Mouse (Mus musculus) MEL (cell line): ENCODE results near the gene Dock10. TPM values are rescaled to one million over a fixed set of nuclear protein-coding genes. Genes with fewer than 3 reads are reported as not detected.

Source experiments
- DNase-seq: peaks from one replicate; pipeline ENCODE4 v3.0.0; 2011; ENCODE audit warnings: low read depth, low spot score
- H3K27ac ChIP-seq: 2 replicates; pipeline ENCODE4 v1.5.1; 2012; ENCODE audit warnings: low read depth, mild to moderate bottlenecking, control low read depth, low read length, moderate library complexity; ENCODE audit not compliant: control insufficient read depth
- H3K27me3 ChIP-seq, 2 experiments: fragments of 150-350 bp in 1 of 2; sonication (generic) in 1 of 2; 2 replicates each; pipeline ENCODE4 v1.6.1; 2012; ENCODE audit warnings: low read length in 2 of 2, mild to moderate bottlenecking in 2 of 2, improper control_type of control experiment in 1 of 2, moderate library complexity in 1 of 2; ENCODE audit not compliant: insufficient read depth in 2 of 2, control insufficient read depth in 1 of 2
- H3K36me3 ChIP-seq, 2 experiments: 2 replicates each; pipeline ENCODE4 v1.6.1; 2012 to 2014; ENCODE audit warnings: low read length in 2 of 2, improper control_type of control experiment in 1 of 2, inconsistent platforms in 1 of 2, mild to moderate bottlenecking in 1 of 2; ENCODE audit not compliant: insufficient read depth in 2 of 2, control insufficient read depth in 1 of 2
- H3K4me1 ChIP-seq, 2 experiments: fragments of 150-350 bp in 1 of 2; sonication (generic) in 1 of 2; 2 replicates each; pipeline ENCODE4 v1.6.1; 2012; ENCODE audit warnings: low read length in 2 of 2, improper control_type of control experiment in 1 of 2, mild to moderate bottlenecking in 1 of 2; ENCODE audit not compliant: insufficient read depth in 2 of 2, control insufficient read depth in 1 of 2
- H3K4me3 ChIP-seq, 2 experiments: fragments of 150-350 bp in 1 of 2; sonication (generic) in 1 of 2; 2 replicates each; pipeline ENCODE4 v1.5.1; 2012; ENCODE audit warnings: low read depth in 2 of 2, low read length in 2 of 2, mild to moderate bottlenecking in 2 of 2, moderate library complexity in 2 of 2, control low read depth in 1 of 2, improper control_type of control experiment in 1 of 2; ENCODE audit not compliant: control insufficient read depth in 1 of 2, insufficient read depth in 1 of 2
- H3K79me2 ChIP-seq: 2 replicates; pipeline ENCODE4 v1.6.1; 2012; ENCODE audit warnings: mild to moderate bottlenecking, low read length, moderate library complexity; ENCODE audit not compliant: control insufficient read depth, poor library complexity, insufficient read depth
- H3K9ac ChIP-seq: 2 replicates; pipeline ENCODE4 v1.6.1; 2012; ENCODE audit warnings: low read depth, mild to moderate bottlenecking, control low read depth, low read length, moderate library complexity; ENCODE audit not compliant: control insufficient read depth, poor library complexity, severe bottlenecking
- H3K9me3 ChIP-seq: fragments of 150-350 bp; sonication (generic); replicated peaks from 2 replicates; pipeline ENCODE4 v1.6.1; 2012; ENCODE audit warnings: mild to moderate bottlenecking, low read length, improper control_type of control experiment, moderate library complexity; ENCODE audit not compliant: insufficient read depth
- BHLHE40 ChIP-seq: IDR thresholded peaks from 2 replicates; pipeline ENCODE4 v1.6.1; 2012; ENCODE audit warnings: low read depth, mild to moderate bottlenecking, inconsistent platforms, low read length, improper control_type of control experiment, borderline replicate concordance
- CHD1 ChIP-seq: IDR thresholded peaks from 2 replicates; pipeline ENCODE4 v1.6.1; 2012; ENCODE audit warnings: low read depth, mild to moderate bottlenecking, inconsistent platforms, low read length, improper control_type of control experiment
- CTCF ChIP-seq, 3 experiments: IDR thresholded peaks in 2 of 3; conservative IDR thresholded peaks in 1 of 3; 2 replicates each; pipeline ENCODE4 v1.5.1; 2011 to 2012; ENCODE audit warnings: low read length in 3 of 3, low read depth in 2 of 3, mild to moderate bottlenecking in 2 of 3, improper control_type of control experiment in 1 of 3, inconsistent platforms in 1 of 3, mixed read lengths in 1 of 3, moderate library complexity in 1 of 3; ENCODE audit not compliant: control insufficient read depth in 1 of 3, insufficient read depth in 1 of 3, poor library complexity in 1 of 3, severe bottlenecking in 1 of 3
- ELF1 ChIP-seq: IDR thresholded peaks from 2 replicates; pipeline ENCODE4 v1.6.1; 2014; ENCODE audit warnings: low read depth, mild to moderate bottlenecking, inconsistent platforms, low read length, improper control_type of control experiment, moderate library complexity
- ETS1 ChIP-seq: IDR thresholded peaks from 2 replicates; pipeline ENCODE4 v1.6.1; 2012; ENCODE audit warnings: low read depth, mild to moderate bottlenecking, inconsistent platforms, low read length, improper control_type of control experiment, moderate library complexity
- GABPA ChIP-seq: IDR thresholded peaks from 2 replicates; pipeline ENCODE4 v1.6.1; 2012; ENCODE audit warnings: low read depth, mild to moderate bottlenecking, inconsistent platforms, low read length, improper control_type of control experiment, moderate library complexity
- GATA1 ChIP-seq: IDR thresholded peaks from 2 replicates; pipeline ENCODE4 v1.6.1; 2011; ENCODE audit warnings: low read depth, low read length, improper control_type of control experiment
- HCFC1 ChIP-seq: IDR thresholded peaks from 2 replicates; pipeline ENCODE4 v1.6.1; 2012; ENCODE audit warnings: low read depth, mild to moderate bottlenecking, inconsistent platforms, low read length, improper control_type of control experiment, moderate library complexity
- MAFK ChIP-seq: IDR thresholded peaks from 2 replicates; pipeline ENCODE4 v1.6.1; 2011; ENCODE audit warnings: low read depth, mild to moderate bottlenecking, low read length, improper control_type of control experiment, borderline replicate concordance
- MAZ ChIP-seq: IDR thresholded peaks from 2 replicates; pipeline ENCODE4 v1.6.1; 2012; ENCODE audit warnings: low read depth, mild to moderate bottlenecking, inconsistent platforms, low read length, improper control_type of control experiment
- MEF2A ChIP-seq: IDR thresholded peaks from 2 replicates; pipeline ENCODE4 v1.6.1; 2014; ENCODE audit warnings: low read depth, mild to moderate bottlenecking, inconsistent platforms, low read length, improper control_type of control experiment; ENCODE audit not compliant: poor library complexity, insufficient replicate concordance, severe bottlenecking; ENCODE audit errors: extremely low read depth
- MXI1 ChIP-seq: IDR thresholded peaks from 2 replicates; pipeline ENCODE4 v1.6.1; 2011; ENCODE audit warnings: mild to moderate bottlenecking, low read depth, low read length, improper control_type of control experiment
- NRF1 ChIP-seq: IDR thresholded peaks from 2 replicates; pipeline ENCODE4 v1.6.1; 2014; ENCODE audit warnings: low read depth, mild to moderate bottlenecking, inconsistent platforms, low read length, improper control_type of control experiment, moderate library complexity; ENCODE audit not compliant: poor library complexity, insufficient read depth, severe bottlenecking
- POLR2AphosphoS5 ChIP-seq: IDR thresholded peaks from 2 replicates; pipeline ENCODE4 v1.6.1; 2012; ENCODE audit warnings: low read depth, borderline replicate concordance, mild to moderate bottlenecking, inconsistent platforms, low read length, moderate library complexity, mixed read lengths
- RCOR1 ChIP-seq: IDR thresholded peaks from 2 replicates; pipeline ENCODE4 v1.6.1; 2012; ENCODE audit warnings: low read depth, mild to moderate bottlenecking, inconsistent platforms, low read length, improper control_type of control experiment
- SMC3 ChIP-seq: IDR thresholded peaks from 2 replicates; pipeline ENCODE4 v1.6.1; 2011; ENCODE audit warnings: low read depth, low read length, improper control_type of control experiment
- TBP ChIP-seq: IDR thresholded peaks from 2 replicates; pipeline ENCODE4 v1.8.0; 2011; ENCODE audit warnings: low read depth, low read length, improper control_type of control experiment
- TCF12 ChIP-seq: IDR thresholded peaks from 2 replicates; pipeline ENCODE4 v1.6.1; 2014; ENCODE audit warnings: low read depth, mild to moderate bottlenecking, inconsistent platforms, low read length, improper control_type of control experiment, moderate library complexity
- USF1 ChIP-seq: IDR thresholded peaks from 2 replicates; pipeline ENCODE4 v1.6.1; 2014; ENCODE audit warnings: low read depth, mild to moderate bottlenecking, inconsistent platforms, low read length, improper control_type of control experiment, moderate library complexity
- USF2 ChIP-seq, 2 experiments: IDR thresholded peaks; 2 replicates each; pipeline ENCODE4 v1.6.1; 2011 to 2012; ENCODE audit warnings: improper control_type of control experiment in 2 of 2, low read length in 2 of 2, borderline replicate concordance in 1 of 2, inconsistent platforms in 1 of 2, low read depth in 1 of 2, mild to moderate bottlenecking in 1 of 2; ENCODE audit not compliant: insufficient read depth in 1 of 2
- ZMIZ1 ChIP-seq: IDR thresholded peaks from 2 replicates; pipeline ENCODE4 v1.6.1; 2012; ENCODE audit warnings: low read depth, mild to moderate bottlenecking, inconsistent platforms, low read length, improper control_type of control experiment, moderate library complexity
- polyA plus RNA-seq, 2 experiments: library from polyadenylated mRNA; stranded (reverse) in 1 of 2; unstranded in 1 of 2; fragments of >175 nt in 1 of 2; fragments of >200 nt in 1 of 2; gene quantifications; 2 replicates each; pipeline versions ENCODE4 v1.2.1 to v1.2.4; 2012; ENCODE audit warnings: low replicate concordance in 2 of 2, low read depth in 1 of 2; ENCODE audit not compliant: insufficient read length in 2 of 2, insufficient read depth in 1 of 2, missing spikeins in 1 of 2
- total RNA-seq: library from RNA; depleted of rRNA; stranded (reverse); fragments of 300-350 nt; gene quantifications from 2 replicates; pipeline ENCODE4 v1.2.3, GENCODE M21; 2012

Dock10 gene
- total and polyA plus RNA-seq, 3 experiments: 11.5 to 74.0 (median 14.3) TPM

- Histone ChIP-seq H3K4me1 (no peaks in the 10 kb centered on the region), H3K4me3 (no peak overlapping the region), H3K79me2 (no peaks in the 10 kb centered on the region), H3K9ac (no peak overlapping the region), H3K9me3 (no peaks in the 10 kb centered on the region), H3K27me3 (no peaks in the 10 kb centered on the region), H3K36me3 (no peaks in the 10 kb centered on the region), H3K27ac (no peak overlapping the region)
- no peak for DNase-seq
- no peak for TF ChIP-seq USF2 (IDR thresholded peaks at IDR 0.05; ENCODE audit: borderline replicate concordance in 1 of 2, insufficient read depth in 1 of 2, low read depth in 1 of 2, low read length in 2 of 2)
These were observed 254.2 kb downstream of the Dock10 start for GRCm38 (mm10) chr1:80504081-80504480.

- Histone ChIP-seq H3K4me3 (no peak overlapping the region), H3K27me3 (no peaks in the 10 kb centered on the region), H3K9me3 (no peaks in the 10 kb centered on the region), H3K36me3 (no peaks in the 10 kb centered on the region), H3K27ac (no peak overlapping the region), H3K4me1 (no peaks in the 10 kb centered on the region), H3K79me2 (no peaks in the 10 kb centered on the region), H3K9ac (no peak overlapping the region)
- TF ChIP-seq GABPA (no peak), CTCF (IDR thresholded peaks at IDR 0.05 in 2 of 3, conservative IDR thresholded peaks at IDR 0.05 in 1 of 3; ENCODE audit: control insufficient read depth in 1 of 3, insufficient read depth in 1 of 3, low read depth in 2 of 3, low read length in 3 of 3, poor library complexity in 1 of 3, severe bottlenecking in 1 of 3) (no peak), BHLHE40 (no peak), NRF1 (no peak), ZMIZ1 (no peak), MAFK (no peak), MXI1 (no peak), TCF12 (no peak), USF1 (no peak)
- no peak for DNase-seq
These were observed 255.7 kb downstream of the Dock10 start for GRCm38 (mm10) chr1:80502456-80503165.

- no peak for DNase-seq
These were observed 259.1 kb downstream of the Dock10 start for GRCm38 (mm10) chr1:80499264-80499663.

More at GRCm38 (mm10) chr1:80499264-80499663, 259.1 kb downstream of the Dock10 start:
- Histone ChIP-seq H3K9ac (no peak overlapping the region), H3K36me3 (no peaks in the 10 kb centered on the region), H3K27ac (no peak overlapping the region), H3K27me3 (no peaks in the 10 kb centered on the region; a peak in 1 of 4 replicates), H3K9me3 (no peaks in the 10 kb centered on the region), H3K4me3 (no peak overlapping the region), H3K79me2 (no peaks in the 10 kb centered on the region), H3K4me1 (no peaks in the 10 kb centered on the region)
- TF ChIP-seq POLR2AphosphoS5: no peak
- TF ChIP-seq HCFC1: no peak
- no peak for TF ChIP-seq SMC3
- no peak for TF ChIP-seq ELF1
- TF ChIP-seq MEF2A: no peak
- no peak for TF ChIP-seq MAZ
- no peak for TF ChIP-seq GATA1
- TF ChIP-seq TCF12: no peak
- TF ChIP-seq TBP: no peak
- TF ChIP-seq RCOR1: no peak
- no peak for TF ChIP-seq ETS1
- TF ChIP-seq CHD1: no peak
